Mouse (Mus musculus): Measurements from ENCODE around the gene Usp54.

DNA sequence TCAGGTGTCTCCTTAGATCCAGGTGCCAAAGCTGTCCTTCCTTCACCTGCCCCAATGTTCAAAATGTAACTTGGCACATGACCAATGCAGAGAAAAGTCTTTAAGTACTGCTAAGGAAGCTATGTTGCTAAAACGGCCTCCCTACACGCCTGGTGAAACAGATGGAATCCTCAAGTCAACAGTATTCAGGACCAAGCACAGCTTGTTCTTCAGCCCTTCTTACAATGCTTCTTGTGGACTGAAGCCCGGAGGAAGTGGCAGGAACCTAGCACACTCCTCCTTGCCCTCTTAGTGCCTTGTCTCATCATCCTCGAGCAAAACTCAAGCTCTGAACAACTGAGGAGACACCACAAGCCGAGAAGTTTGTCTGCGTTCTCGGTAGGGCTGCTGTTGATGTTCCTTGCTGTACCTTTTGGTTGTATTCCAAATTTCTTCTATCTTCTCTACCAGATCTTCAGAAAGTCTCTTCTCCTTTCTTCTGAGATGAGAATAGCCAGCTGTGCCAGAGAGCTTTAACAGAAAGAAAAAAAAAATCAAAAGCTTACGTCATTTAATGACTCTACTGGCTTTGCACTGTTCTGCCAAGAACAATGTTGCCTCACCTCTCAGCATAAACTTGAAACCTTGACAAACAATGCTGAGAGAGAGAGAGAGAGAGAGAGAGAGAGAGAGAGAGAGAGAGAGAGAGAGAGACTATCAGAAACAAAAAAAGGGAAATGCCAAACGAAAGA lies 33.3 kb downstream of the Usp54 start:
- TF ChIP-seq CTCF (conservative IDR thresholded peaks at IDR 0.05; ENCODE audit: low read length) (no peak), NANOG (IDR thresholded peaks at IDR 0.05; ENCODE audit: borderline replicate concordance, low read length) (no peak), POU5F1 (IDR thresholded peaks at IDR 0.05; ENCODE audit: borderline replicate concordance, low read length) (no peak)

Measured in E14TG2a.4 (cell line).